Mouse (Mus musculus): ENCODE results near the gene Fez2. TPM values are rescaled to one million over a fixed set of nuclear protein-coding genes. Genes with fewer than 3 reads are reported as not detected.

Fez2 gene
- polyA plus RNA-seq, 1 experiment from 2014 or later, result 48.7 TPM

GRCm38 (mm10) chr17:78440771-78441170 is 22.8 kb upstream of the Fez2 start:
- 97% methylated on average over 2 of the region's 2 CpGs for WGBS
- no peaks in the 10 kb centered on the region for H3K4me1 ChIP-seq (replicated peaks)
- no peak overlapping the region for H3K4me3 ChIP-seq
- no peak overlapping the region for H3K4me2 ChIP-seq
- no peak overlapping the region for H3K27ac ChIP-seq
- H3K9me3 ChIP-seq, result no peaks in the 10 kb centered on the region
- no peaks in the 10 kb centered on the region for H3K27me3 ChIP-seq
- H3K36me3 ChIP-seq, result no peaks in the 10 kb centered on the region
- H3K9ac ChIP-seq, result no peak overlapping the region
- ATAC-seq (ENCODE audit: low FRiP score), result no peak

- Histone ChIP-seq H3K27me3 (no peaks in the 10 kb centered on the region), H3K27ac (no peak overlapping the region), H3K9me3 (no peaks in the 10 kb centered on the region), H3K36me3 (no peaks in the 10 kb centered on the region), H3K4me2 (no peak overlapping the region), H3K9ac (no peak overlapping the region), H3K4me1 (replicated peaks) (no peaks in the 10 kb centered on the region), H3K4me3 (no peak overlapping the region)
- ATAC-seq (ENCODE audit: low FRiP score), result no peak
- WGBS, result 94% methylated on average over 4 of the region's 4 CpGs
Observed at GRCm38 (mm10) chr17:78437161-78437560, 19.2 kb upstream of the Fez2 start.

DNA sequence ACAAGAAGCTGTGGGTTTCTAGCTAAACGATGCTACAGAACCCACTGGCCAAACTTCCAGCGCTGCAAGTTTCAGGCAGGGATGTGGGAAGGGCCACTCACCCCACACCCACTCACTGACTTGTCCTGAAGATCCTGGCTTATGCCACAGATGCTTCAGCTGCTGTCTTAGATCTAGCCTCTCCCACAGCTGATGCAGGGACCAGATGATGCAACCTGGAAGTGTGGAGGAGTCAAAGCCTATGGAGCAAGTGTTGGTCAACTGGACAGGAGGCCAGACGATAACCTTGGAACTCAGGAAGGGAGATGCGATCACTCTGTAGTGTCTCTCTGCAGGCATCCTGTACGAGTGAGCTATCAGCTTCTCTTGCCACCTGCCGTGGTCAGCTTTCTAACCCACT is 17.7 kb upstream of the Fez2 start:
- no peaks in the 10 kb centered on the region for H3K27me3 ChIP-seq
- no peak overlapping the region for H3K4me3 ChIP-seq
- H3K27ac ChIP-seq, result no peak overlapping the region
- WGBS, result 91% methylated on average over 6 of the region's 6 CpGs
- no peaks in the 10 kb centered on the region for H3K4me1 ChIP-seq (replicated peaks)
- no peak overlapping the region for H3K9ac ChIP-seq
- ATAC-seq (ENCODE audit: low FRiP score), result no peak
- no peak overlapping the region for H3K4me2 ChIP-seq
- no peaks in the 10 kb centered on the region for H3K36me3 ChIP-seq
- H3K9me3 ChIP-seq, result no peaks in the 10 kb centered on the region

DNA sequence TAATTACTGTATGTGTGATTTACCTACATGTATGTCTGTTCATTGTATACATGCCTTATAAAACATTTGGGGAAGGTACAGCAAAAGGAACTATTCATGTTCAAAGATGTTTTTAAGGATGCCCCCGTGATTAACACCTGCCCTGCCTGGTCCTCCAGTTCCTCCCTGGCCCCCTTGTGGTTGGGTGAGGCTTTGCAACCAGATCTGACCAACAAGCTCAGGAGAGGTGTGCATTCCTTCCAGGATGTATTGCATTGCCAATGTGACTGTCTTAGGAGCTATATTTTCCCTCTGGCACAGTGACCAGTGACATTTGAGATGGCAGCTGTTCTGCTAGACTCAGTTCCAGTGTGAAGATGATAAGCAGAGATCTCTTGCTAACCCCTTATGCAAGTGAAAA is 16.8 kb upstream of the Fez2 start:
- Histone ChIP-seq H3K36me3 (no peaks in the 10 kb centered on the region), H3K9me3 (no peaks in the 10 kb centered on the region), H3K4me1 (replicated peaks) (no peaks in the 10 kb centered on the region), H3K27ac (no peak overlapping the region), H3K4me3 (no peak overlapping the region), H3K4me2 (no peak overlapping the region), H3K9ac (no peak overlapping the region), H3K27me3 (no peaks in the 10 kb centered on the region)
- WGBS, result 41% methylated on average over 1 of the region's 1 CpGs
- no peak for ATAC-seq (ENCODE audit: low FRiP score)

GRCm38 (mm10) chr17:78430374-78430773 is 12.4 kb upstream of the Fez2 start:
- Histone ChIP-seq H3K9me3 (no peaks in the 10 kb centered on the region), H3K4me2 (no peak overlapping the region), H3K27ac (no peak overlapping the region), H3K4me3 (no peak overlapping the region), H3K4me1 (replicated peaks) (no peaks in the 10 kb centered on the region), H3K27me3 (no peaks in the 10 kb centered on the region), H3K36me3 (no peaks in the 10 kb centered on the region), H3K9ac (no peak overlapping the region)
- WGBS, result 72% methylated on average over 8 of the region's 8 CpGs
- ATAC-seq (ENCODE audit: low FRiP score), result no peak

- Histone ChIP-seq H3K4me1 (replicated peaks) (no peaks in the 10 kb centered on the region), H3K36me3 (no peaks in the 10 kb centered on the region), H3K9me3 (no peaks in the 10 kb centered on the region), H3K9ac (no peak overlapping the region), H3K27me3 (no peaks in the 10 kb centered on the region), H3K4me2 (no peak overlapping the region), H3K4me3 (no peak overlapping the region), H3K27ac (no peak overlapping the region)
- WGBS, result 91% methylated on average over 4 of the region's 4 CpGs
- ATAC-seq (ENCODE audit: low FRiP score), result no peak
Observed at GRCm38 (mm10) chr17:78429051-78429450, 11.1 kb upstream of the Fez2 start.

DNA sequence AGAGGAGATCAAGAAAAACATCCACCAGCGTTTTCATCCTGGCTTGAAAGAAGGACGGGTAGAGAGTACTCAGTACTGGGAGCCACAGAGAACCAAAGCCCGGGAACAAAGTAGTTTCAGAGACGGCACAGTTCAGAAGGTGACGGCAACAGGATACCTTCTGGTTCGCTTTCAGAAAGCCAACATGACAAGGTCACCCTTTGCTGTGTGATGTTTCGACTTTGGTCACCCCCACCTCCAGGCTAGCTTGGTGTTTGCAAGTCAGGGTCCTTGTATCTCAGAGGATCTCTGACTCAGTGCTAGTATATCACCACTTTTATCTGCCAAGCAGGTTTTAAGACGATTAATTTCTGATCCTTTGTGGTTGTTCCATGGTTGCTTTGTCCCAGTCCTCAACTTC is 7.1 kb upstream of the Fez2 start:
- no peaks in the 10 kb centered on the region for H3K27me3 ChIP-seq
- no peaks in the 10 kb centered on the region for H3K9me3 ChIP-seq
- no peak overlapping the region for H3K9ac ChIP-seq
- no peak overlapping the region for H3K27ac ChIP-seq
- 75% methylated on average over 8 of the region's 8 CpGs for WGBS
- no peaks in the 10 kb centered on the region for H3K36me3 ChIP-seq
- H3K4me3 ChIP-seq, result no peak overlapping the region
- no peaks in the 10 kb centered on the region for H3K4me1 ChIP-seq (replicated peaks)
- H3K4me2 ChIP-seq, result no peak overlapping the region
- no peak for ATAC-seq (ENCODE audit: low FRiP score)

DNA sequence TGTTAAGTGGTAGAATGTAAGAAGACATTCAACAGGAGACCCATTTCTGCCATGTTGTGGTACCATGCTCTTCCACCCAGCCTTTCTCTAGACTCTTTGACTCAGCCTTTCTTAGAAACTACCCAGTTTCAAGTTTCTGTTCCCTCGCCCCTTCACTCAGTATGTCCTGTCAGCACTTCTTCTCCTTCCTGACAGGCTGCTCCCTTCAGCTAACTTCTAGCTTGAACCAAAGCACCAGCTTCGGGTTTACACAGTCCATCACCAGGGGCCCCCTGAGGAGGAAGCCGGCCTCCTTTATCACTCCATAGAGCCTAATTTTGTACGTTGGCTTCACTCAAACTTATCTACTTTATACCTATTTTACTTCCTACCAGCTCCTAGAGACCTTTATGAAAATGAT is 1.3 kb upstream of the Fez2 start:
- H3K27me3 ChIP-seq, result no peaks in the 10 kb centered on the region
- H3K4me2 ChIP-seq, result no peak overlapping the region
- H3K27ac ChIP-seq, result no peak overlapping the region
- H3K36me3 ChIP-seq, result no peaks in the 10 kb centered on the region
- peaks cover 23% of the 10 kb centered on the region for H3K4me1 ChIP-seq (replicated peaks)
- no peaks in the 10 kb centered on the region for H3K9me3 ChIP-seq
- WGBS, result 87% methylated on average over 4 of the region's 4 CpGs
- H3K9ac ChIP-seq, result no peak overlapping the region
- H3K4me3 ChIP-seq, result no peak overlapping the region
- ATAC-seq (ENCODE audit: low FRiP score), result no peak

GRCm38 (mm10) chr17:78415255-78415654 is 2.7 kb downstream of the Fez2 start:
- peaks cover 28% of the 10 kb centered on the region for H3K4me1 ChIP-seq (replicated peaks)
- ATAC-seq (ENCODE audit: low FRiP score), result no peak
- H3K27me3 ChIP-seq, result no peaks in the 10 kb centered on the region
- no peak overlapping the region for H3K9ac ChIP-seq
- no peaks in the 10 kb centered on the region for H3K9me3 ChIP-seq
- no peak overlapping the region for H3K4me3 ChIP-seq
- no peak overlapping the region for H3K4me2 ChIP-seq
- no peaks in the 10 kb centered on the region for H3K36me3 ChIP-seq
- WGBS, result 84% methylated on average over 2 of the region's 2 CpGs
- no peak overlapping the region for H3K27ac ChIP-seq

DNA sequence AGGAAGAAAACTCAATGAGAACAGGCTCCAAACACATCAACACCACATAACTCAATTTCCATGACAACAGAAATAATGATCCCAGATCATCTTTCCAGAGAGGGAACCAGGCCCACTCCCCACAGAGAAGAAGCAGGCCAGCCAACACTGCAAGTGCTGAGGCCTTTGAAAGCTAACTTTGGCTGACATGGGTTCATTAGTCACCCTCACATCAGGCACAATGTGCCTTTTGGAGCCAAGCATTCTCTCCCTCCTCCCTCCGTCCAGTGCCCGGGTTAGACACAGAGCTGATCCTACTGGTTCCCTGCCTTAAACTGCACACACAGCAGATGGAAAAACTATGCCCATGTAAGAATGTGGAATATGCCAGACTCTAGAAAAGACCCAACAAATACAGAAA is 8.1 kb downstream of the Fez2 start:
- peak; percentile 67 for ATAC-seq (ENCODE audit: low FRiP score)
- 15% methylated on average over 2 of the region's 2 CpGs for WGBS
- no peaks in the 10 kb centered on the region; the same call in 1 of the 2 replicates for H3K36me3 ChIP-seq
- no peaks in the 10 kb centered on the region for H3K9me3 ChIP-seq
- H3K27me3 ChIP-seq, result no peaks in the 10 kb centered on the region
- no peak overlapping the region for H3K9ac ChIP-seq
- H3K4me3 ChIP-seq, result no peak overlapping the region
- no peak overlapping the region for H3K27ac ChIP-seq
- peaks cover 16% of the 10 kb centered on the region; the same call in 1 of the 2 replicates for H3K4me1 ChIP-seq (replicated peaks)
- no peak overlapping the region for H3K4me2 ChIP-seq

- Histone ChIP-seq H3K36me3 (peaks cover 11% of the 10 kb centered on the region), H3K4me3 (no peak overlapping the region), H3K27ac (no peak overlapping the region), H3K9me3 (no peaks in the 10 kb centered on the region), H3K4me1 (replicated peaks) (peaks cover 11% of the 10 kb centered on the region; the same call in 1 of the 2 replicates), H3K27me3 (no peaks in the 10 kb centered on the region), H3K4me2 (no peak overlapping the region), H3K9ac (no peak overlapping the region)
- 82% methylated on average over 10 of the region's 10 CpGs for WGBS
- ATAC-seq (ENCODE audit: low FRiP score), result no peak
Observed at GRCm38 (mm10) chr17:78408386-78408785, 9.6 kb downstream of the Fez2 start.

DNA sequence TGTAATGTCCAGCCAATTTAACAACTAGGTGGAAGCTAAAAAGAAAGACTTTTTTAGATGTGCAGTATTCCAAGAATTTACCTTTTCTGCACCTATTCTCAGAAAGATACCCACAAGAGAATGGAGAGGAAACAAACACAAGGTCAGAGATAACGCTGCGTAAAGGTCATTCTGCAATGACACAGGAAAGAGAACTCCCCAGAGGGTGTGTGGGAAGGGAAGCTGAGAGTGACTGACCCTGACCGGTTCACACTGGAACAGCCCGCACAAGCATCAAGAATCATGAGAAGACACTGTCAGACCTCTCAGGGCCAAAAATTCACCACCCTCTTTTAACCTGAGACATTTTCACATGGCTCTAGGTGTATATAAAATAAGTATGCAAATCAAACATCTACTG is 10.4 kb downstream of the Fez2 start:
- H3K27ac ChIP-seq, result no peak overlapping the region
- WGBS, result 63% methylated on average over 4 of the region's 4 CpGs
- no peaks in the 10 kb centered on the region for H3K9me3 ChIP-seq
- H3K27me3 ChIP-seq, result no peaks in the 10 kb centered on the region
- H3K4me1 ChIP-seq (replicated peaks), result peaks cover 11% of the 10 kb centered on the region; the same call in 1 of the 2 replicates
- no peak for ATAC-seq (ENCODE audit: low FRiP score)
- H3K4me2 ChIP-seq, result no peak overlapping the region
- no peak overlapping the region for H3K4me3 ChIP-seq
- peaks cover 13% of the 10 kb centered on the region for H3K36me3 ChIP-seq
- no peak overlapping the region for H3K9ac ChIP-seq

DNA sequence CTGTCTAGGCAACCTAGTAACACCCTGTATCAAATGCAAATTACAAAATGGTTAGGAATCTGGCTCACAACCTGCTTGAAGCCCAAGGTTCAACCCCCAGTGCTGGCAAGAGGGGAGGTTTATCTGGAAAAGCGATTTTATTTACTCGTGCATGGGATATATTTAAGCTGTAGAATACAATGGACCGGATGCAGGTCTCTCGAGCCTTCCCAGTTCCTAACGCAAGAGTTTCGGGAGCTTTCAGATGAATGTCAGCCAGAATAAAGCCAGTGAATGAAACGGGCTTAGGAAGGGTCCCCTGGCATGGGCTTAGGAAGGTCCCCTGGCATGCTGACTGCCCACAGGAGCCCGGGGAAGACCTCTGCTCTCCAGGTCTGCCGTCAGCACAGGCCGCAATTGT is 11.1 kb downstream of the Fez2 start:
- Histone ChIP-seq H3K36me3 (peaks cover 17% of the 10 kb centered on the region), H3K4me2 (no peak overlapping the region), H3K9ac (no peak overlapping the region), H3K4me3 (no peak overlapping the region), H3K27ac (no peak overlapping the region), H3K9me3 (no peaks in the 10 kb centered on the region), H3K4me1 (replicated peaks) (peaks cover 11% of the 10 kb centered on the region; the same call in 1 of the 2 replicates), H3K27me3 (no peaks in the 10 kb centered on the region)
- no peak for ATAC-seq (ENCODE audit: low FRiP score)
- WGBS, result 88% methylated on average over 10 of the region's 10 CpGs

- ATAC-seq (ENCODE audit: low FRiP score), result no peak
- H3K27ac ChIP-seq, result no peak overlapping the region
- no peak overlapping the region for H3K9ac ChIP-seq
- H3K27me3 ChIP-seq, result no peaks in the 10 kb centered on the region
- H3K36me3 ChIP-seq, result peaks cover 21% of the 10 kb centered on the region
- H3K4me2 ChIP-seq, result no peak overlapping the region
- H3K9me3 ChIP-seq, result no peaks in the 10 kb centered on the region
- peaks cover 8% of the 10 kb centered on the region; the same call in 1 of the 2 replicates for H3K4me1 ChIP-seq (replicated peaks)
- whole genome bisulfite sequencing, result 98% methylated on average over 3 of the region's 3 CpGs
- no peak overlapping the region for H3K4me3 ChIP-seq
Observed at GRCm38 (mm10) chr17:78405336-78405735, 12.6 kb downstream of the Fez2 start.
